Mouse (Mus musculus) intestine, postnatal 0 days (tissue): Measurements from ENCODE around the gene Nr3c2. TPM values are rescaled to one million over a fixed set of nuclear protein-coding genes. Genes with fewer than 3 reads are reported as not detected.

ENCODE experiments used
- ATAC-seq: fragments of 200-750 bp; cut with Nextera tagmentation; 2 replicates; pipeline ENCODE4 v1.8.0; 2017; ENCODE audit warnings: mild to moderate bottlenecking, moderate TSS enrichment, moderate library complexity
- H3K27ac ChIP-seq: fragments of 300-500 bp; sonication (generic); 2 replicates; pipeline ENCODE4 v1.5.1; 2014; ENCODE audit warnings: mild to moderate bottlenecking, low read depth, low read length, moderate library complexity
- H3K27me3 ChIP-seq: fragments of 300-500 bp; sonication (generic); replicated peaks from 2 replicates; pipeline ENCODE4 v1.6.1; 2014; ENCODE audit warnings: low read length, mixed read lengths; ENCODE audit not compliant: control insufficient read depth, insufficient read depth
- H3K36me3 ChIP-seq: fragments of 300-500 bp; sonication (generic); 2 replicates; pipeline ENCODE4 v1.6.1; 2014; ENCODE audit warnings: mild to moderate bottlenecking, moderate library complexity; ENCODE audit not compliant: control insufficient read depth, insufficient read depth
- H3K4me1 ChIP-seq: fragments of 300-500 bp; sonication (generic); replicated peaks from 2 replicates; pipeline ENCODE4 v1.6.1; 2014; ENCODE audit warnings: antibody characterized with exemption, low read length, mixed read lengths; ENCODE audit not compliant: control insufficient read depth, insufficient read depth
- H3K4me2 ChIP-seq: fragments of 300-500 bp; sonication (generic); replicated peaks from 2 replicates; pipeline ENCODE4 v1.6.1; 2014; ENCODE audit warnings: low read depth, mild to moderate bottlenecking, moderate library complexity
- H3K4me3 ChIP-seq: fragments of 300-500 bp; sonication (generic); 2 replicates; pipeline ENCODE4 v1.5.1; 2014; ENCODE audit warnings: low read depth, low read length
- H3K9ac ChIP-seq: fragments of 300-500 bp; sonication (generic); 2 replicates; pipeline ENCODE4 v1.6.1; 2014; ENCODE audit warnings: mild to moderate bottlenecking, low read depth, low read length
- H3K9me3 ChIP-seq: fragments of 300-500 bp; sonication (generic); 2 replicates; pipeline ENCODE4 v1.6.1; 2016; ENCODE audit warnings: mixed run types; ENCODE audit not compliant: control insufficient read depth
- CTCF ChIP-seq: sonication (generic); IDR thresholded peaks from 2 replicates; pipeline ENCODE4 v1.5.1; 2016; ENCODE audit warnings: low read depth, mild to moderate bottlenecking, control low read depth, antibody characterized with exemption, moderate library complexity
- WGBS: fragments of 180-500 bp; shearing (Covaris S2); extraction: QIAGEN DNeasy Blood & Tissue Kit; methylation state at CpG from one replicate; pipeline ENCODE4 v1.1.7; 2014; 5-methylcytosine and 5-hydroxymethylcytosine counted together
- polyA plus RNA-seq: library from polyadenylated mRNA; unstranded; fragments of >200 nt; fragmentation: Nextera tagmentation; extraction: Ambion mirVana; gene quantifications from 2 replicates; pipeline ENCODE4 v1.2.1, GENCODE M21; 2015

Nr3c2 gene
- polyA plus RNA-seq, 1 experiment from 2014 or later, result 7.4 TPM

- H3K4me2 ChIP-seq, result no peak overlapping the region
- ATAC-seq, result no peak
- no peak overlapping the region for H3K9ac ChIP-seq
- H3K9me3 ChIP-seq, result no peaks in the 10 kb centered on the region
- H3K36me3 ChIP-seq, result no peaks in the 10 kb centered on the region
- no peaks in the 10 kb centered on the region for H3K27me3 ChIP-seq
- no peak overlapping the region for H3K27ac ChIP-seq
- no peak overlapping the region for H3K4me3 ChIP-seq
- H3K4me1 ChIP-seq, result no peaks in the 10 kb centered on the region
- WGBS, result 77% methylated on average over 13 of the region's 13 CpGs
- no peak for TF ChIP-seq CTCF
These were observed 124.8 kb downstream of the Nr3c2 start for GRCm38 (mm10) chr8:77023837-77024710.

GRCm38 (mm10) chr8:77031213-77031612 lies 132.0 kb downstream of the Nr3c2 start:
- no peak overlapping the region for H3K9ac ChIP-seq
- 63% methylated on average over 3 of the region's 3 CpGs for WGBS
- no peaks in the 10 kb centered on the region for H3K9me3 ChIP-seq
- H3K27me3 ChIP-seq, result no peaks in the 10 kb centered on the region
- ATAC-seq, result no peak
- no peaks in the 10 kb centered on the region for H3K36me3 ChIP-seq
- no peak overlapping the region for H3K4me2 ChIP-seq
- no peak overlapping the region for H3K4me3 ChIP-seq
- no peak for TF ChIP-seq CTCF
- no peak overlapping the region for H3K27ac ChIP-seq
- H3K4me1 ChIP-seq, result no peaks in the 10 kb centered on the region

GRCm38 (mm10) chr8:77033706-77034464 lies 134.6 kb downstream of the Nr3c2 start:
- no peak for TF ChIP-seq CTCF
- H3K9ac ChIP-seq, result no peak overlapping the region
- H3K27me3 ChIP-seq, result no peaks in the 10 kb centered on the region
- no peaks in the 10 kb centered on the region for H3K9me3 ChIP-seq
- no peak for ATAC-seq
- no peak overlapping the region for H3K27ac ChIP-seq
- H3K4me3 ChIP-seq, result no peak overlapping the region
- no peaks in the 10 kb centered on the region for H3K4me1 ChIP-seq
- H3K36me3 ChIP-seq, result no peaks in the 10 kb centered on the region
- 42% methylated on average over 3 of the region's 3 CpGs for WGBS
- no peak overlapping the region for H3K4me2 ChIP-seq

- Histone ChIP-seq H3K4me3 (no peak overlapping the region), H3K27me3 (no peaks in the 10 kb centered on the region), H3K9me3 (no peaks in the 10 kb centered on the region), H3K36me3 (no peaks in the 10 kb centered on the region), H3K4me1 (no peaks in the 10 kb centered on the region), H3K27ac (no peak overlapping the region), H3K4me2 (no peak overlapping the region), H3K9ac (no peak overlapping the region)
- ATAC-seq, result no peak
- TF ChIP-seq CTCF, result peak; percentile 28; the same call in 1 of the 2 replicates
- WGBS, result 70% methylated on average over 7 of the region's 7 CpGs
These were observed 135.2 kb downstream of the Nr3c2 start for GRCm38 (mm10) chr8:77034465-77034829.

- Histone ChIP-seq H3K4me1 (no peaks in the 10 kb centered on the region), H3K4me3 (no peak overlapping the region), H3K9ac (no peak overlapping the region), H3K27ac (no peak overlapping the region), H3K36me3 (no peaks in the 10 kb centered on the region), H3K4me2 (no peak overlapping the region), H3K27me3 (no peaks in the 10 kb centered on the region), H3K9me3 (no peaks in the 10 kb centered on the region)
- no peak for ATAC-seq
- 94% methylated on average over 5 of the region's 5 CpGs for WGBS
- no peak for TF ChIP-seq CTCF
These were observed 142.0 kb downstream of the Nr3c2 start for GRCm38 (mm10) chr8:77041214-77041613.

GRCm38 (mm10) chr8:77044849-77045248 lies 145.6 kb downstream of the Nr3c2 start:
- ATAC-seq, result peak; percentile 97
- Histone ChIP-seq H3K4me3 (no peak overlapping the region), H3K4me2 (0 out of 2 replicates have a peak overlapping the region, but pooled peaks have one; percentile 9), H3K9ac (no peak overlapping the region), H3K27ac (no peak overlapping the region), H3K4me1 (no peaks in the 10 kb centered on the region), H3K36me3 (no peaks in the 10 kb centered on the region), H3K9me3 (no peaks in the 10 kb centered on the region), H3K27me3 (no peaks in the 10 kb centered on the region)
- no peak for TF ChIP-seq CTCF
- WGBS, result 45% methylated on average over 12 of the region's 12 CpGs
